Mouse (Mus musculus) R1 (cell line): ENCODE measurements around the gene Jhy.

ENCODE experiments used
- DNase-seq: peaks from one replicate; pipeline ENCODE4 v3.0.0-alpha.2; 2018; ENCODE audit warnings: low read depth, low spot score

Jhy gene

DNA sequence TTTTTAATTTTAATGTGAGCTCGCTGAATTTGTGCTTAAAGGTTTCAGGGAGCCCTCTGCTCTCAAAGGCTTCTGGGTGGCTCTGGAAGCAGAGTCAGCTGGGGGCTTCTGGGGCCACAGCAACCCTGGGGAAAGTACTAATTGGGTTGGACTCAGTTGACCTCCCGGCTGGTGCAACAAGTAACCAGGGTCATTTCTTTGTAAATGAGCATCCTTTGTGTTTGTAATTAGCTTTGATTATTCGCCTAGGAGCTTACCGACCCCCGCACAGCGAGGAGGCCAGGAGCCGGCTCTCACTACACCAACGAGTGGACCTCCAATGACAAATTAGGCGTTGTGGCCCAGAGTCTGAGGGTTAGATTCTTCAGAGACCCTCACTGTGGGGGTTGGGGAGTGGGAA is 104.7 kb downstream of the Jhy start:
- DNase-seq: peak; percentile 58

GRCm38 (mm10) chr9:40858461-40859160 is 105.3 kb downstream of the Jhy start:
- no peak for DNase-seq

- DNase-seq: no peak
Measured at GRCm38 (mm10) chr9:40851515-40851914, 112.4 kb downstream of the Jhy start.
